In genomic region chr4:118359211-118359895, GRCm38 (mm10) we compare ENCODE assay signal across 8 mouse cellular contexts. TPM values are rescaled to one million over a fixed set of nuclear protein-coding genes. Genes with fewer than 3 reads are reported as not detected.
DNase-seq lines count a peak whose midpoint lies in the region; ATAC-seq and TF ChIP-seq lines count a peak whose summit lies in the region.

No protein-coding gene starts in this region.

- H3K9ac ChIP-seq in heart, embryonic 14.5 days (ENCODE audit: low read length): peak overlapping the region; percentile 86
- peak overlapping the region; percentile 80 for H3K9ac ChIP-seq in midbrain, postnatal 0 days (replicated peaks; ENCODE audit: low read length, poor library complexity, severe bottlenecking)

- H3K4me3 ChIP-seq in heart, embryonic 14.5 days (ENCODE audit: control insufficient read depth in 1 of 2, insufficient read depth in 1 of 2, low read depth in 1 of 2, low read length in 2 of 2): peak overlapping the region; percentile 70 to 86
- peak overlapping the region; percentile 55 for H3K4me3 ChIP-seq in midbrain, postnatal 0 days (ENCODE audit: low read depth, low read length)

- peaks cover 0 to 10% of the 10 kb centered on the region in 2 experiments; a peak in 3 of 4 replicates for H3K4me1 ChIP-seq in heart, embryonic 14.5 days (ENCODE audit: control insufficient read depth in 2 of 2, insufficient read depth in 2 of 2, low read length in 2 of 2)
- H3K4me1 ChIP-seq in midbrain, postnatal 0 days (ENCODE audit: insufficient read depth, low read length): 0 out of 2 replicates have a peak, but pooled peaks cover 3% of the 10 kb centered on the region

- 13% methylated on average over 21 of the region's 21 CpGs for WGBS in heart, embryonic 14.5 days
- WGBS in midbrain, postnatal 0 days: 10% methylated on average over 21 of the region's 21 CpGs

- 0 out of 2 replicates have a peak, but pooled peaks cover 4% of the 10 kb centered on the region for H3K9me3 ChIP-seq in heart, embryonic 14.5 days (ENCODE audit: control insufficient read depth, low read length)
- H3K9me3 ChIP-seq in midbrain, postnatal 0 days (ENCODE audit: low read length): no peaks in the 10 kb centered on the region

- no peak for TF ChIP-seq CTCF in midbrain, postnatal 0 days (IDR thresholded peaks at IDR 0.05)

- ATAC-seq in heart, embryonic 14.5 days (ENCODE audit: insufficient number of reproducible peaks, insufficient read depth, low FRiP score, low read depth): peak; percentile 37; the same call in 1 of the 2 replicates
- peak; percentile 27 for ATAC-seq in inflammation-experienced regulatory T-cells, adult 6 months
- no peak; the same call in 1 of the 2 replicates for ATAC-seq in midbrain, postnatal 0 days (ENCODE audit: low FRiP score)

- H3K36me3 ChIP-seq in heart, embryonic 14.5 days (ENCODE audit: control insufficient read depth, insufficient read depth, low read length): peaks cover 31% of the 10 kb centered on the region
- peaks cover 25% of the 10 kb centered on the region for H3K36me3 ChIP-seq in midbrain, postnatal 0 days (ENCODE audit: insufficient read depth, low read length)

- no peak for DNase-seq in heart, postnatal 4 days
- DNase-seq in c-Kit-positive CD71-positive TER-119-positive erythroid progenitor cells, embryonic 14.5 days (ENCODE audit: low spot score): peak; percentile 15
- no peak for DNase-seq in midbrain, postnatal 0 days (ENCODE audit: low spot score)
- DNase-seq in right cerebral cortex, postnatal 25 days: no peak
- DNase-seq in frontal cortex, postnatal 36 days (ENCODE audit: low spot score in 2 of 2): no peak
- no peak for DNase-seq in layer of hippocampus, adult 8-10 months (ENCODE audit: low spot score in 2 of 2)

- H3K4me2 ChIP-seq in heart, embryonic 14.5 days (ENCODE audit: low read length): peak overlapping the region; percentile 85
- H3K4me2 ChIP-seq in midbrain, postnatal 0 days (ENCODE audit: low read depth, low read length, poor library complexity, severe bottlenecking): peak overlapping the region; percentile 94

- peak overlapping the region; percentile 28 to 83; a peak in 3 of 4 replicates for H3K27ac ChIP-seq in heart, embryonic 14.5 days (replicated peaks in 1 of 2; ENCODE audit: control insufficient read depth in 1 of 2, insufficient read depth in 1 of 2, low read depth in 2 of 2, low read length in 2 of 2)
- H3K27ac ChIP-seq in midbrain, postnatal 0 days (ENCODE audit: low read depth, low read length): peak overlapping the region; percentile 92

- H3K27me3 ChIP-seq in heart, embryonic 14.5 days (ENCODE audit: control insufficient read depth, insufficient read depth, low read length): no peaks in the 10 kb centered on the region
- no peaks in the 10 kb centered on the region for H3K27me3 ChIP-seq in midbrain, postnatal 0 days (ENCODE audit: insufficient read depth, low read length)

RNA-seq across cellular contexts. Expression of gene Szt2, which starts 49.7 kb away (rescaled TPM):
- 7.1 and 7.6 TPM in 2 replicates for polyA plus RNA-seq in heart, embryonic 14.5 days (2014; fragmentation: Nextera tagmentation; extraction: Ambion mirVana)
- total RNA-seq in heart, postnatal 4 days (2021): 10 to 100 TPM; 17.1 to 17.7 TPM
- 10 to 100 TPM in 2 of 3 experiments, 1 to 10 TPM in 1; 9.1 to 20.5 (median 11.9) TPM for polyA plus RNA-seq in inflammation-experienced regulatory T-cells, adult 6 months (2017; shearing (Covaris generic))
- total RNA-seq in midbrain, postnatal 0 days (2014; rRNA removed): 18.8 and 29.0 TPM in 2 replicates
- 3.2 and 4.6 TPM in 2 replicates for polyA plus RNA-seq in midbrain, postnatal 0 days (2015; fragmentation: Nextera tagmentation; extraction: Ambion mirVana)
- 10 to 100 TPM; 34.8 to 56.1 (median 42.5) TPM for total RNA-seq in layer of hippocampus, adult 8-10 months (2022)

RNA-seq across cellular contexts. Expression of gene Med8, which starts 49.8 kb away (rescaled TPM):
- 63.6 and 69.4 TPM in 2 replicates for polyA plus RNA-seq in heart, embryonic 14.5 days (2014; fragmentation: Nextera tagmentation; extraction: Ambion mirVana)
- 10 to 100 TPM; 60.2 to 60.5 TPM for total RNA-seq in heart, postnatal 4 days (2021)
- 100 to 1,000 TPM; 121 to 123 (median 123) TPM for polyA plus RNA-seq in inflammation-experienced regulatory T-cells, adult 6 months (2017; shearing (Covaris generic))
- 48.0 and 54.8 TPM in 2 replicates for total RNA-seq in midbrain, postnatal 0 days (2014; rRNA removed)
- 90.1 and 95.7 TPM in 2 replicates for polyA plus RNA-seq in midbrain, postnatal 0 days (2015; fragmentation: Nextera tagmentation; extraction: Ambion mirVana)
- 10 to 100 TPM; 54.8 to 59.6 (median 56.1) TPM for total RNA-seq in layer of hippocampus, adult 8-10 months (2022)
